ENCODE assay signal across 9 mouse cellular contexts in genomic region chr14:21112174-21112573, GRCm38 (mm10).
"Had no signal": no experiment of that assay in that cellular context is flagged by ENCODE, and none has a peak within 500 bp of the region (broad histone marks: within the 10 kb centered on the region; RNA-seq: fewer than 3 reads in every experiment).

No protein-coding gene starts in this region.

- H3K27ac ChIP-seq: kidney, embryonic 15.5 days; lung, embryonic 15.5 days had no signal

- H3K9ac ChIP-seq: kidney, embryonic 15.5 days; lung, embryonic 15.5 days had no signal

- DNase-seq: kidney, adult 11 months; kidney, postnatal 10 days; kidney, postnatal 4 days; lung, postnatal 10 days; midbrain, embryonic 14.5 days; thymus, postnatal 25 days had no signal

- H3K4me3 ChIP-seq: kidney, embryonic 15.5 days; lung, embryonic 15.5 days had no signal

- H3K27me3 ChIP-seq: kidney, embryonic 15.5 days; lung, embryonic 15.5 days had no signal

- H3K9me3 ChIP-seq: kidney, embryonic 15.5 days; lung, embryonic 15.5 days had no signal

- H3K4me1 ChIP-seq: kidney, embryonic 15.5 days; lung, embryonic 15.5 days had no signal

- H3K36me3 ChIP-seq: kidney, embryonic 15.5 days; lung, embryonic 15.5 days had no signal

- H3K4me2 ChIP-seq: kidney, embryonic 15.5 days; lung, embryonic 15.5 days; midbrain, embryonic 11.5 days had no signal
